Mouse (Mus musculus) spleen, adult 2 months (tissue): ENCODE results near the gene Bcl7a. TPM values are rescaled to one million over a fixed set of nuclear protein-coding genes. Genes with fewer than 3 reads are reported as not detected.

Experiments
- DNase-seq, 2 experiments: peaks; one replicate each; pipeline versions ENCODE4 v3.0.0 to v3.0.0-alpha.2; 2012 to 2021; ENCODE audit warnings: low spot score in 2 of 2, low read depth in 1 of 2
- H3K27ac ChIP-seq: fragments of 200-500 bp; 2 replicates; pipeline ENCODE4 v1.5.1; 2012; ENCODE audit warnings: low read length, inconsistent platforms; ENCODE audit not compliant: insufficient read depth
- H3K27me3 ChIP-seq: fragments of 200-500 bp; 2 replicates; pipeline ENCODE4 v1.6.1; 2012; ENCODE audit warnings: mild to moderate bottlenecking, moderate library complexity, low read length, inconsistent platforms; ENCODE audit not compliant: control insufficient read depth, insufficient read depth
- H3K36me3 ChIP-seq: fragments of 200-500 bp; 2 replicates; pipeline ENCODE4 v1.6.1; 2012; ENCODE audit warnings: mild to moderate bottlenecking, low read length, inconsistent platforms; ENCODE audit not compliant: control insufficient read depth, insufficient read depth
- H3K4me1 ChIP-seq: fragments of 200-500 bp; 2 replicates; pipeline ENCODE4 v1.6.1; 2011; ENCODE audit warnings: inconsistent platforms; ENCODE audit not compliant: control insufficient read depth, insufficient read depth, insufficient read length
- H3K4me3 ChIP-seq: fragments of 200-500 bp; 2 replicates; pipeline ENCODE4 v1.5.1; 2011; ENCODE audit warnings: mild to moderate bottlenecking, inconsistent platforms; ENCODE audit not compliant: insufficient read depth, insufficient read length; ENCODE audit errors: extremely low read depth
- CTCF ChIP-seq: fragments of 200-500 bp; IDR thresholded peaks from 2 replicates; pipeline ENCODE4 v1.5.1; 2011; ENCODE audit warnings: mild to moderate bottlenecking, inconsistent platforms; ENCODE audit not compliant: insufficient read depth, insufficient read length, insufficient replicate concordance; ENCODE audit errors: extremely low read depth
- POLR2A ChIP-seq: fragments of 200-500 bp; IDR thresholded peaks from 2 replicates; pipeline ENCODE4 v1.6.1; 2011; ENCODE audit warnings: low read depth, low read length, inconsistent platforms
- WGBS: fragments of 180-500 bp; shearing (Covaris S2); methylation state at CpG from one replicate; pipeline ENCODE4 v1.1.7; 2018; 5-methylcytosine and 5-hydroxymethylcytosine counted together
- polyA plus RNA-seq: library from polyadenylated mRNA; depleted of rRNA; stranded (reverse); fragments of >200 nt; gene quantifications from 2 replicates; pipeline ENCODE4 v1.2.3, GENCODE M21; 2012; rRNA removed

The Bcl7a gene
- polyA plus RNA-seq, 1 experiment, result 12.4 TPM

DNA sequence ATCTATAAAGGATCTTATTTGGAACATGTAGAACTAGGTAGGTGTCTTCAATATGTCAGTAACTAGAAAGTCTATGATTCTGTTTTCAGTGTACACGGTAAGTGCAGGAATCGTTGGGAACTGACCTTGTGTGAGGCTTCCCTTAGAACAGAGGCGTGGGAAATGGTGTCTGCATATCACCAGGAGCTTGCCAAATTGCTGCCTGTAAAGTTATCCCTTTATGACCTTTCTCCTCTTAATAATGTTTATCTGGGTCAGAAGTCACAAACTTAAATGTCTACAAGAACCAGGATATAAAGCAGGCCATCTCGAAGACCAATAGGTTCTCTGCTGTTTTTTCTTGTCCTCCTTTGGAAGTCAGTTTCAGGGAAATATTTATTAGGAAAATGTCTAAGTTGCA lies 68.6 kb downstream of the Bcl7a start:
- WGBS, result 86% methylated on average over 4 of the region's 4 CpGs
- Histone ChIP-seq H3K4me3 (no peak overlapping the region), H3K36me3 (peaks cover 6% of the 10 kb centered on the region), H3K4me1 (peaks cover 9% of the 10 kb centered on the region; the same call in 1 of the 2 replicates), H3K27ac (no peak overlapping the region), H3K27me3 (no peaks in the 10 kb centered on the region)
- DNase-seq, result no peak
- TF ChIP-seq POLR2A, result no peak
- TF ChIP-seq CTCF, result no peak

DNA sequence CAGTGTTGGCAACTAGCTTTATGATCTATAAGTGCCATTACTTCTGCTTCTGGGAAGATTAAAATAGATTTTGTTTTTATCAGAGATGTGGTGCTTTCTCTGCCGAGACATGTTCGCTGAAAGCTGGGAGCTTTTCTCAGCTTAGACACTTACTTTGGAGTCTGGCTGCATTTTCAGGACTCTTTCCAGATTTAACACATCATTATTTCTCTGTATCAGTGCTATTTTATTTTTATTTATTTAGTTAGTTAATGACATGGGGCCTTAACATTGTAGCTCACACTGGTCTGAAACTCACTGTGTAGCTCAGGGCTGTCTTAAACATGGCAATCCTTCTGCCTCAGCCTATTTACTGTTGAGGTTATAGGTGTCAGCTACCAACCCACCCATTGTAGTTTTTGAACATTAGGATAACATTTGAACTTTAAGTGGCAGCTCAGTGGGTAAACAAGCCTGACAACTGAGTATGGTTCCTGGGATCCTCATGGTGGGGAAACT lies 70.3 kb downstream of the Bcl7a start:
- no peak for TF ChIP-seq POLR2A
- TF ChIP-seq CTCF, result no peak
- WGBS, result 76% methylated on average over 2 of the region's 2 CpGs
- DNase-seq, result no peak
- peaks cover 6% of the 10 kb centered on the region for H3K36me3 ChIP-seq
- no peaks in the 10 kb centered on the region for H3K27me3 ChIP-seq
- peaks cover 9% of the 10 kb centered on the region; the same call in 1 of the 2 replicates for H3K4me1 ChIP-seq
- no peak overlapping the region for H3K27ac ChIP-seq
- H3K4me3 ChIP-seq, result no peak overlapping the region

- H3K36me3 ChIP-seq, result no peaks in the 10 kb centered on the region
- H3K27ac ChIP-seq, result no peak overlapping the region
Observed at GRCm38 (mm10) chr5:123416149-123416548, 72.5 kb downstream of the Bcl7a start.

GRCm38 (mm10) chr5:123416566-123417518 lies 73.2 kb downstream of the Bcl7a start:
- WGBS, result 79% methylated on average over 8 of the region's 8 CpGs
- no peak overlapping the region for H3K27ac ChIP-seq
- H3K4me3 ChIP-seq, result no peak overlapping the region
- no peaks in the 10 kb centered on the region for H3K36me3 ChIP-seq
- TF ChIP-seq CTCF (no peak), POLR2A (no peak)
- DNase-seq, result no peak
- no peaks in the 10 kb centered on the region for H3K27me3 ChIP-seq
- peaks cover 9% of the 10 kb centered on the region; the same call in 1 of the 2 replicates for H3K4me1 ChIP-seq

More at GRCm38 (mm10) chr5:123416149-123416548, 72.5 kb downstream of the Bcl7a start:
- no peak for DNase-seq
- WGBS, result 83% methylated on average over 3 of the region's 3 CpGs
- no peaks in the 10 kb centered on the region for H3K27me3 ChIP-seq
- no peak overlapping the region for H3K4me3 ChIP-seq
- TF ChIP-seq POLR2A, result no peak
- no peak for TF ChIP-seq CTCF
- peaks cover 9% of the 10 kb centered on the region; the same call in 1 of the 2 replicates for H3K4me1 ChIP-seq

DNA sequence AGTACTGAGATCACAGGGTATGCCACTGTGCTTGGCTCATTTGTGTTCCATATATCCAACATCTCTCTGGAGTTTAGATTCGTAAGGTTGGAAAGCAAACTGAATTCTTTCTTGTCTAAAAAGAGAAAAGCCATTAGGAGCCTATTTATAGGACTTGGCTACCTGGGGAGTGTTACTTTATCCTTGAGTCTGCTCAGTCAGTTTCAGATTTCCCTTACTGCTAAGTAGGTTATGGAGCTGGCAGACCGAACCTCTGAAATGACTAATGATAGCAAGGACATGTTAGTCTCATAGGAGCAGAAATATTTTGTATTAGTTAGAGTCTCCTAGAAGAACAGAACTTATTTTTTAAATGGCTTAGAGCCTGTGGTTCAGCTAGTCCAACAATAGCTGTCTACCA lies 80.3 kb downstream of the Bcl7a start:
- DNase-seq, result no peak
- WGBS, result 90% methylated on average over 2 of the region's 2 CpGs
- H3K4me3 ChIP-seq, result no peak overlapping the region
- no peak overlapping the region for H3K27ac ChIP-seq
- H3K4me1 ChIP-seq, result no peaks in the 10 kb centered on the region
- no peak for TF ChIP-seq CTCF
- TF ChIP-seq POLR2A, result no peak
- H3K27me3 ChIP-seq, result no peaks in the 10 kb centered on the region
- no peaks in the 10 kb centered on the region for H3K36me3 ChIP-seq

Other genes starting within 250 kb of the Bcl7a start
- 70.7 and 72.5 TPM in 2 replicates for gene Rhof, start 211.1 kb upstream of the Bcl7a start, polyA plus RNA-seq
- gene Setd1b, start 201.6 kb upstream of the Bcl7a start, polyA plus RNA-seq, result 20.5 and 23.2 TPM in 2 replicates
- gene Psmd9, start 174.4 kb upstream of the Bcl7a start, polyA plus RNA-seq, result 13.3 and 19.5 TPM in 2 replicates
- 0.19 and 0.37 TPM in 2 replicates for gene Hpd, start 161.1 kb upstream of the Bcl7a start, polyA plus RNA-seq
- 0.89 and 0.95 TPM in 2 replicates for gene Wdr66, start 91.7 kb upstream of the Bcl7a start, polyA plus RNA-seq
- 87.1 and 113 TPM in 2 replicates for gene Mlxip, start 51.0 kb downstream of the Bcl7a start, polyA plus RNA-seq
- gene Lrrc43, start 145.5 kb downstream of the Bcl7a start, polyA plus RNA-seq, result not detected in 2 replicates
- gene Il31, start 145.7 kb downstream of the Bcl7a start, polyA plus RNA-seq, result not detected in 2 replicates
- 0.05 TPM in 1 of 2 replicates, not detected in the other for gene B3gnt4, start 166.6 kb downstream of the Bcl7a start, polyA plus RNA-seq
- 37.6 and 39.1 TPM in 2 replicates for gene Diablo, start 180.3 kb downstream of the Bcl7a start, polyA plus RNA-seq
- gene Gm49027, start 181.7 kb downstream of the Bcl7a start, polyA plus RNA-seq, result 2.4 and 2.9 TPM in 2 replicates
- gene Vps33a, start 229.2 kb downstream of the Bcl7a start, polyA plus RNA-seq, result 11.0 and 12.2 TPM in 2 replicates